Mouse (Mus musculus) midbrain, postnatal 0 days (tissue): ENCODE results near the gene Gla. TPM values are rescaled to one million over a fixed set of nuclear protein-coding genes. Genes with fewer than 3 reads are reported as not detected.
A peak's percentile ranks its signal among the peaks of the same experiment; 100 is the strongest.

Source experiments
- ATAC-seq: fragments of 200-750 bp; cut with Nextera tagmentation; 2 replicates; pipeline ENCODE4 v1.8.0; 2017; ENCODE audit warnings: moderate number of reproducible peaks, mild to moderate bottlenecking, moderate TSS enrichment, moderate library complexity; ENCODE audit not compliant: low FRiP score
- DNase-seq: peaks from one replicate; pipeline ENCODE4 v3.0.0-alpha.2; 2015; ENCODE audit warnings: low spot score
- H3K27ac ChIP-seq: fragments of 300-500 bp; sonication (generic); 2 replicates; pipeline ENCODE4 v1.5.1; 2014; ENCODE audit warnings: low read depth, mild to moderate bottlenecking, low read length, mixed read lengths
- H3K27me3 ChIP-seq: fragments of 300-500 bp; sonication (generic); 2 replicates; pipeline ENCODE4 v1.6.1; 2014; ENCODE audit warnings: low read length, control low read depth, mixed read lengths; ENCODE audit not compliant: insufficient read depth
- H3K36me3 ChIP-seq: fragments of 300-500 bp; sonication (generic); 2 replicates; pipeline ENCODE4 v1.6.1; 2014; ENCODE audit warnings: low read length, control low read depth, mixed read lengths; ENCODE audit not compliant: insufficient read depth
- H3K4me1 ChIP-seq: fragments of 300-500 bp; sonication (generic); 2 replicates; pipeline ENCODE4 v1.6.1; 2014; ENCODE audit warnings: mild to moderate bottlenecking, control low read depth, antibody characterized with exemption, low read length, mixed read lengths; ENCODE audit not compliant: insufficient read depth
- H3K4me2 ChIP-seq: fragments of 300-500 bp; sonication (generic); 2 replicates; pipeline ENCODE4 v1.6.1; 2014; ENCODE audit warnings: low read depth, mild to moderate bottlenecking, low read length, mixed read lengths; ENCODE audit not compliant: poor library complexity, severe bottlenecking
- H3K4me3 ChIP-seq: fragments of 300-500 bp; sonication (generic); 2 replicates; pipeline ENCODE4 v1.5.1; 2014; ENCODE audit warnings: low read depth, mild to moderate bottlenecking, low read length, moderate library complexity
- H3K9ac ChIP-seq: fragments of 300-500 bp; sonication (generic); replicated peaks from 2 replicates; pipeline ENCODE4 v1.6.1; 2014; ENCODE audit warnings: mild to moderate bottlenecking, low read length, moderate library complexity, mixed read lengths; ENCODE audit not compliant: poor library complexity, severe bottlenecking
- H3K9me3 ChIP-seq: fragments of 300-500 bp; sonication (generic); 2 replicates; pipeline ENCODE4 v1.6.1; 2016; ENCODE audit warnings: low read length, control low read depth
- CTCF ChIP-seq: IDR thresholded peaks from 2 replicates; pipeline ENCODE4 v1.5.1; 2016; ENCODE audit warnings: antibody characterized with exemption, mild to moderate bottlenecking
- WGBS: fragments of 180-500 bp; shearing (Covaris S2); extraction: QIAGEN DNeasy Blood & Tissue Kit; methylation state at CpG from one replicate; pipeline ENCODE4 v1.1.7; 2014; 5-methylcytosine and 5-hydroxymethylcytosine counted together
- polyA plus RNA-seq: library from polyadenylated mRNA; unstranded; fragments of >200 nt; fragmentation: Nextera tagmentation; extraction: Ambion mirVana; gene quantifications from 2 replicates; pipeline ENCODE4 v1.2.1, GENCODE M21; 2015
- total RNA-seq: library from RNA; depleted of rRNA; stranded (reverse); fragments of >200 nt; gene quantifications from 2 replicates; pipeline ENCODE4 v1.2.3, GENCODE M21; 2014

Gla gene
- total and polyA plus RNA-seq, 2 experiments from 2014 or later: 5.0 to 5.1 TPM

DNA sequence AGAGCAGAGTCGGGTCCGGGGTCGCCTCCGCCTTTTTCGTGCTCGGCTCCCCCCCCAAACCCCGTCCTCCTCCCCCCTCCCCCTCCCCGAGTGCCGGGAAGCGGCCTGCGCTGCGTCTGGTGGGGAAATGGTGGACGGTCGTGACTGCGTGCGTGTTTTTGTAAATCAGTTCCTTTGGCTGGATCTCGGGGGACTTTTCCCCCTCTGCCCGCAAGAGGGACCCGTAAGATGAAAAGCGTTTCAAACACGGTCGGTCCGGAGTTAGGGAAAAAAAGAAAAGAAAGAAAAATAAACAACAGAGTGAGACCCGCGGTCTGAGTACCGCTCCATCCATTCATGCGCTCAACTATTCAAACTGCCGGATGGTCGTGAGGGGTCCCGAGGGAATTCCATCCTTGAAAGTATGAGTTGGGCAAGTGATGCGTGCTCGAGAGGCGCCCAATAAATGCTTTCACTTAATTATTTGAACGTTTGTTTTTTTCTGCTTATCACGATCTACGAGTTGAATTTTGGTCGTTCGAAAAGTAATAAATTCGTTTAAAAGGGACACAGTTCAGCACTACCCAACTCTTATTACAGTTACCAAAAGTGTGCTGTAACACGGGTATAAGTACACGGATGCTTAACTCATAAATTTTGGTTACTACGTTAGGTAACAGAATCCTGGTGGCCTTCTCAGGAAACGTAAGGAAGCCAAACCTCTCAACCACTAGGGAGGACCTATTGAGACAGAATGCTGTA lies 625 bp upstream of the Gla start:
- Histone ChIP-seq H3K4me3 (peak overlapping the region; percentile 49), H3K4me1 (no peaks in the 10 kb centered on the region), H3K27me3 (no peaks in the 10 kb centered on the region), H3K36me3 (no peaks in the 10 kb centered on the region), H3K9ac (peak overlapping the region; percentile 50; the same call in 1 of the 2 replicates), H3K9me3 (no peaks in the 10 kb centered on the region), H3K4me2 (peak overlapping the region; percentile 47), H3K27ac (peak overlapping the region; percentile 88)
- DNase-seq (peak; percentile 58), ATAC-seq (peak; percentile 82)
- TF ChIP-seq CTCF: peak; percentile 21; the same call in 1 of the 2 replicates
- 25% methylated on average over 39 of the region's 43 CpGs for WGBS

- ATAC-seq: no peak
- Histone ChIP-seq H3K9me3 (no peaks in the 10 kb centered on the region), H3K27ac (peak overlapping the region; percentile 74), H3K4me1 (no peaks in the 10 kb centered on the region), H3K27me3 (no peaks in the 10 kb centered on the region), H3K4me2 (peak overlapping the region; percentile 45), H3K36me3 (no peaks in the 10 kb centered on the region), H3K9ac (peak overlapping the region; percentile 61), H3K4me3 (peak overlapping the region; percentile 49)
- TF ChIP-seq CTCF: no peak
- 28% methylated on average over 10 of the region's 10 CpGs for WGBS
- no peak for DNase-seq
These were observed 881 bp downstream of the Gla start for GRCm38 (mm10) chrX:134599922-134600565.

DNA sequence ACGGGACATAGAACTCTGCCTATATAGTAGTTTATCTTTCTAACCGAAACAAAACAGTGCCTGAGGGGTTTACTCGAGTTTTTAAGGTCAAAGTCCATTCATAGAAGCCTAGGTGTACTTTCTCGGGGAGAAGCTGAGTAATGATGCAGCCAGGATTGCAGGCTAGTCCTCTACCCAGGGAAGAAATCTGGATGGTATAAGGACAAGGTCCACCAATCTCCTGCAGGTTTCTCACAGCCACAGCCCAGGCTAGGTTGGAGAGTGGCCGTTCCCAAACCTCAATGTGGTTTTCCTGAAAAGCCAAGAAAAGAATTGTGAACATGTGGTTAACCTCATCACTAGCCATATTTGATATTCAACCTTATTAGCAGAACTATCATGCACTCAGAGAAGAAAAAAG lies 11.1 kb downstream of the Gla start:
- no peak overlapping the region for H3K4me2 ChIP-seq
- no peak for DNase-seq
- no peak overlapping the region for H3K4me3 ChIP-seq
- no peak overlapping the region for H3K27ac ChIP-seq
- no peak for ATAC-seq
- no peaks in the 10 kb centered on the region for H3K27me3 ChIP-seq
- H3K9me3 ChIP-seq: no peaks in the 10 kb centered on the region
- H3K9ac ChIP-seq: no peak overlapping the region
- no peak for TF ChIP-seq CTCF
- no peaks in the 10 kb centered on the region for H3K36me3 ChIP-seq
- H3K4me1 ChIP-seq: no peaks in the 10 kb centered on the region
- 67% methylated on average over 5 of the region's 5 CpGs for WGBS

DNA sequence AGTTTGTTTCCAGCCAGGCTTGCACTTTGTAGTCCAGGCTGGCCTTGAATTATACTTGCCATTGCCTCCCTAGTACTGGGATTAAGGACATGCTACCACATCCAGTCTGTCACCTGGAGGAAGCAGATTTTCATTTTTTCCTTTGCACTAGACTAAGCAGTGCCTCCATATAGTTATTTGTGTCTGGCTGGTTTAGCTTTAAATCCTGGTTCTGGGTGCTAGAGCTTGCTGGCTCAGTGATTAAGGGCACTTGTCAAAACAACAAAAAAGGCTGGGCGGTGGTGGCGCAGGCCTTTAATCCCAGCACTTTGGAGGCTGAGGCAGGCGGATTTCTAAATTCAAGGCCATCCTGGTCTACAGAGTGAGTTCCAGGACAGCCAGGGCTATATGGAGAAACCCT lies 11.9 kb downstream of the Gla start:
- 86% methylated on average over 3 of the region's 3 CpGs for WGBS
- Histone ChIP-seq H3K36me3 (no peaks in the 10 kb centered on the region), H3K4me3 (no peak overlapping the region), H3K4me2 (no peak overlapping the region), H3K27ac (no peak overlapping the region), H3K4me1 (no peaks in the 10 kb centered on the region), H3K27me3 (no peaks in the 10 kb centered on the region), H3K9me3 (no peaks in the 10 kb centered on the region), H3K9ac (no peak overlapping the region)
- TF ChIP-seq CTCF: no peak
- DNase-seq (no peak), ATAC-seq (no peak)

- H3K36me3 ChIP-seq: no peaks in the 10 kb centered on the region
- TF ChIP-seq CTCF: 0 out of 2 replicates have a peak, but pooled peaks have one; percentile 8
- DNase-seq: no peak
- H3K4me3 ChIP-seq: no peak overlapping the region
- no peaks in the 10 kb centered on the region for H3K4me1 ChIP-seq
- ATAC-seq: no peak
- no peaks in the 10 kb centered on the region for H3K27me3 ChIP-seq
- no peak overlapping the region for H3K27ac ChIP-seq
- no peaks in the 10 kb centered on the region for H3K9me3 ChIP-seq
- H3K9ac ChIP-seq: no peak overlapping the region
- H3K4me2 ChIP-seq: no peak overlapping the region
- WGBS: 63% methylated on average over 4 of the region's 4 CpGs
These were observed 12.7 kb downstream of the Gla start for GRCm38 (mm10) chrX:134588261-134588660.

DNA sequence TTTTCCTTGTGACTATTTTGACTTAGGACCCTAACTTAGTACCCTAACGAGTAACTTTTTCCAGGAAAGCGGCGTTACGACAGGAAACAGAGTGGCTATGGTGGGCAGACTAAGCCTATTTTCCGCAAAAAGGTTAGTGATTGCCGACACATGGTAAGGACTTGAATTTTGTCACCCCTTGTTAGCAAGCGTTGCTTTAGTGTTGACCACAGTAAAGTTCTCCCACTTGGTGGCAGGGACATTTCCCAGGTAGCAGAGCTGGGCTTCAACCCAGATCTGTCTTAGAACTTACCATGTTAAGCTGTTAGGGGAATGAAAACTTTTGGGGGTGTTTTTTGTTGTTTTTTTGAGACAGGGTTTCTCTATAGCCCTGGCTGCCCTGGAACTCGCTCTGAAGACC lies 14.5 kb downstream of the Gla start:
- Histone ChIP-seq H3K4me2 (peak overlapping the region; percentile 50), H3K9ac (peak overlapping the region; percentile 40), H3K4me3 (peak overlapping the region; percentile 41), H3K27me3 (no peaks in the 10 kb centered on the region), H3K36me3 (no peaks in the 10 kb centered on the region), H3K4me1 (no peaks in the 10 kb centered on the region), H3K27ac (no peak overlapping the region), H3K9me3 (no peaks in the 10 kb centered on the region)
- ATAC-seq (no peak), DNase-seq (no peak)
- 41% methylated on average over 8 of the region's 8 CpGs for WGBS
- TF ChIP-seq CTCF: no peak
